Mouse (Mus musculus): ENCODE results near the gene Clstn1. TPM values are rescaled to one million over a fixed set of nuclear protein-coding genes. Genes with fewer than 3 reads are reported as not detected.

The Clstn1 gene
- total and polyA plus RNA-seq, 2 experiments from 2014 or later: 14.3 to 37.9 TPM

GRCm38 (mm10) chr4:149567432-149568026 lies 18.7 kb upstream of the Clstn1 start:
- H3K27ac ChIP-seq (ENCODE audit: low read depth): no peak overlapping the region
- 0 out of 2 replicates have a peak, but pooled peaks cover 4% of the 10 kb centered on the region for H3K36me3 ChIP-seq (replicated peaks; ENCODE audit: control insufficient read depth, insufficient read depth, low read length)
- TF ChIP-seq CTCF (IDR thresholded peaks at IDR 0.05; ENCODE audit: low read depth) (no peak), EP300 (IDR thresholded peaks at IDR 0.05; ENCODE audit: low read depth) (no peak)
- peaks cover 12% of the 10 kb centered on the region; the same call in 1 of the 2 replicates for H3K27me3 ChIP-seq (ENCODE audit: control insufficient read depth, insufficient read depth, low read length)
- no peak overlapping the region for H3K4me3 ChIP-seq (ENCODE audit: low read depth, low read length)
- DNase-seq (ENCODE audit: low spot score) (no peak), ATAC-seq (ENCODE audit: insufficient read depth, low read depth) (no peak)
- no peak overlapping the region for H3K4me2 ChIP-seq (ENCODE audit: low read depth, low read length)
- WGBS: 45% methylated on average over 8 of the region's 8 CpGs
- H3K9ac ChIP-seq (replicated peaks; ENCODE audit: low read depth, low read length): no peak overlapping the region
- H3K9me3 ChIP-seq (replicated peaks; ENCODE audit: control insufficient read depth, low read length): no peaks in the 10 kb centered on the region
- peaks cover 32% of the 10 kb centered on the region for H3K4me1 ChIP-seq (ENCODE audit: control insufficient read depth, insufficient read depth)

- no peak overlapping the region for H3K4me3 ChIP-seq (ENCODE audit: low read depth, low read length)
- WGBS: 67% methylated on average over 6 of the region's 6 CpGs
- TF ChIP-seq CTCF (IDR thresholded peaks at IDR 0.05; ENCODE audit: low read depth) (no peak), EP300 (IDR thresholded peaks at IDR 0.05; ENCODE audit: low read depth) (no peak)
- peaks cover 17% of the 10 kb centered on the region; the same call in 1 of the 2 replicates for H3K27me3 ChIP-seq (ENCODE audit: control insufficient read depth, insufficient read depth, low read length)
- H3K9me3 ChIP-seq (replicated peaks; ENCODE audit: control insufficient read depth, low read length): no peaks in the 10 kb centered on the region
- 0 out of 2 replicates have a peak, but pooled peaks cover 4% of the 10 kb centered on the region for H3K36me3 ChIP-seq (replicated peaks; ENCODE audit: control insufficient read depth, insufficient read depth, low read length)
- H3K27ac ChIP-seq (ENCODE audit: low read depth): no peak overlapping the region
- no peak overlapping the region for H3K9ac ChIP-seq (replicated peaks; ENCODE audit: low read depth, low read length)
- DNase-seq (ENCODE audit: low spot score) (no peak), ATAC-seq (ENCODE audit: insufficient read depth, low read depth) (no peak)
- H3K4me1 ChIP-seq (ENCODE audit: control insufficient read depth, insufficient read depth): peaks cover 28% of the 10 kb centered on the region
- no peak overlapping the region for H3K4me2 ChIP-seq (ENCODE audit: low read depth, low read length)
Observed at GRCm38 (mm10) chr4:149568622-149569021, 17.6 kb upstream of the Clstn1 start.

DNA sequence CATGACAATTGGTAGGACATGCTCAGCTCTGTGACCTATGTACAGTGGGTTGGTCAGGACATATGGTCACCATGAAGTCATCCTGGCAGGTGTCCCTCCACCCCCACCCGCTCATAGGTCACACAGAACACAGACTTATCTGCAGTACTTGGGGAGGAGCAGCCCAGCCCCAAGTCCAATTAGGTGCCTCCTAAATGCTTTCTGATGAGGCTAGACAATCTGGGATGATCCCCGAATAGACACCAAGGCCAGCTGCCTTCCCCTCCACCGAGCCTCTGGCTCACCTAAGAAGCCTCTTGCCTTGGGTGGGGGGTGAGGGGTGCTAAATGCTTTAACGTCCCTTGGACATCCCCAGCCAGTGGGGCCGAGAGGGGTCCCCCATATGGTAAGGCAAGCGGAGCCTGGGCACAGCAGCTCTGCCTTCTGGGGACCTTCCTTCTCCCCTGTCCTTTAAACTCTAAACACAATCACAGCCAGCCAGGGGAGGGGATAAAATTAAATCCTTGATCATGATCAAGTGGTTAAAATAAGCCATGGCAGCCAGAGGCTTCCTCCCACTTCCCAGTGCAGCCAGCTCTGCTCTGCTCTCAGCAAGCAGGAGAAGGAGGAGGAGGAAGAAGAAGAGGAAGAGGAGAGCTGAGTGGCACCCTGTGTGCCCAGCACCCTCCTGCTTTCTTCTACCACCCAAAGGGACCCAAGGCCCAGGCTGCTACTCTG lies 16.3 kb upstream of the Clstn1 start:
- no peaks in the 10 kb centered on the region for H3K9me3 ChIP-seq (replicated peaks; ENCODE audit: control insufficient read depth, low read length)
- 88% methylated on average over 6 of the region's 6 CpGs for WGBS
- TF ChIP-seq CTCF (IDR thresholded peaks at IDR 0.05; ENCODE audit: low read depth) (no peak), EP300 (IDR thresholded peaks at IDR 0.05; ENCODE audit: low read depth) (no peak)
- peaks cover 20% of the 10 kb centered on the region for H3K4me1 ChIP-seq (ENCODE audit: control insufficient read depth, insufficient read depth)
- no peak overlapping the region for H3K9ac ChIP-seq (replicated peaks; ENCODE audit: low read depth, low read length)
- DNase-seq (ENCODE audit: low spot score): no peak
- H3K4me2 ChIP-seq (ENCODE audit: low read depth, low read length): no peak overlapping the region
- H3K27ac ChIP-seq (ENCODE audit: low read depth): no peak overlapping the region
- no peak overlapping the region for H3K4me3 ChIP-seq (ENCODE audit: low read depth, low read length)
- no peak for ATAC-seq (ENCODE audit: insufficient read depth, low read depth)
- H3K27me3 ChIP-seq (ENCODE audit: control insufficient read depth, insufficient read depth, low read length): peaks cover 21% of the 10 kb centered on the region
- H3K36me3 ChIP-seq (replicated peaks; ENCODE audit: control insufficient read depth, insufficient read depth, low read length): 0 out of 2 replicates have a peak, but pooled peaks cover 4% of the 10 kb centered on the region

DNA sequence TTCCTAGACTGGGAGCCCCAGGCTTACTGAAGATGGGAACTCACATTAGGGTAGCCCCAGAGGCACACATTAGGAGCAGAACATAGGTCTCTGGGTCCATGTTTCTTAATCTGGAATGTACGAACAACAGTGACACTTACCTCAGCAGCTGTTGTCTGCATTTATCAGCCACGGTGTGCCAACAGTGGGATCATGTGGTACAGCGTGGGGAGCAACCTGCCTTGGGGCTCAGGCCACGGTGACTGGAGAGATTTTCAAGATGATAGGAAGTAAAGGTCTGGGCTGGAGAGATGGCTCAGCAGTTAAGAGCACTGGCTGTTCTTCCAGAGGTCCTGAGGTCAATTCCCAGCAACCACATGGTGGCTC lies 15.8 kb upstream of the Clstn1 start:
- DNase-seq (ENCODE audit: low spot score) (no peak), ATAC-seq (ENCODE audit: insufficient read depth, low read depth) (no peak)
- TF ChIP-seq EP300 (IDR thresholded peaks at IDR 0.05; ENCODE audit: low read depth) (no peak), CTCF (IDR thresholded peaks at IDR 0.05; ENCODE audit: low read depth) (no peak)
- Histone ChIP-seq H3K4me3 (ENCODE audit: low read depth, low read length) (no peak overlapping the region), H3K4me2 (ENCODE audit: low read depth, low read length) (no peak overlapping the region), H3K9ac (replicated peaks; ENCODE audit: low read depth, low read length) (no peak overlapping the region), H3K9me3 (replicated peaks; ENCODE audit: control insufficient read depth, low read length) (no peaks in the 10 kb centered on the region), H3K36me3 (replicated peaks; ENCODE audit: control insufficient read depth, insufficient read depth, low read length) (0 out of 2 replicates have a peak, but pooled peaks cover 4% of the 10 kb centered on the region), H3K27me3 (ENCODE audit: control insufficient read depth, insufficient read depth, low read length) (peaks cover 26% of the 10 kb centered on the region), H3K27ac (ENCODE audit: low read depth) (no peak overlapping the region), H3K4me1 (ENCODE audit: control insufficient read depth, insufficient read depth) (peaks cover 19% of the 10 kb centered on the region)
- WGBS: 60% methylated on average over 4 of the region's 4 CpGs

- Histone ChIP-seq H3K9ac (replicated peaks; ENCODE audit: low read depth, low read length) (no peak overlapping the region), H3K27me3 (ENCODE audit: control insufficient read depth, insufficient read depth, low read length) (peaks cover 28% of the 10 kb centered on the region), H3K27ac (ENCODE audit: low read depth) (peak overlapping the region; percentile 38; the same call in 1 of the 2 replicates), H3K4me2 (ENCODE audit: low read depth, low read length) (peak overlapping the region; percentile 41), H3K9me3 (replicated peaks; ENCODE audit: control insufficient read depth, low read length) (no peaks in the 10 kb centered on the region), H3K4me1 (ENCODE audit: control insufficient read depth, insufficient read depth) (peaks cover 19% of the 10 kb centered on the region), H3K4me3 (ENCODE audit: low read depth, low read length) (no peak overlapping the region), H3K36me3 (replicated peaks; ENCODE audit: control insufficient read depth, insufficient read depth, low read length) (no peaks in the 10 kb centered on the region)
- WGBS: 63% methylated on average over 5 of the region's 5 CpGs
- ATAC-seq (ENCODE audit: insufficient read depth, low read depth) (no peak), DNase-seq (ENCODE audit: low spot score) (no peak)
- TF ChIP-seq CTCF (IDR thresholded peaks at IDR 0.05; ENCODE audit: low read depth) (no peak), EP300 (IDR thresholded peaks at IDR 0.05; ENCODE audit: low read depth) (no peak)
Observed at GRCm38 (mm10) chr4:149571209-149571608, 15.1 kb upstream of the Clstn1 start.
